Mouse (Mus musculus): Measurements from ENCODE around the gene Xlr3c.
"Not testable (repeated sequence)": the region's sequence is repeated elsewhere in the genome, so short reads cannot be mapped to it uniquely, and the experiment has no call there.

The Xlr3c gene

DNA sequence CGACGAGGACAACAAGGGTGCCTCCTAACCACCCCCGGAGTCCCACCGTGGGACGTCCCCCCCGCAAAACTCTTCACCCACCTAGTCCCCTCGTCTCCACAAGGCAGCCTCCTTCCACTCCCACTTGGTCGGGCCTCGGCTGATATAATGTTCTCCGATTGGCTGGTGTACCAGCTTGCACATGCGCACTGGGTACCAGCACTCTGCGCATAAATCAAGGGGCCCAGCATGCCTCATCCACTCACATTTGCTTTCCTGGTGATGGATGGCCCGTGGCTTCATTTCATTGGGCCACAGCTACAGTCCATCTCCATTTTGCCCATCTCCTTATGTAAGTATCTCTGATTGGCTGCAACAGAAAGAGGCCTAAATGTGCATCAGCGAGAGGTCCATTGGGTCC, at the start of gene Xlr3c:
Gene Xlr3c, minus strand, starts transcription at position 121 of the 400 bp plus-strand sequence.
- DNase-seq = not testable (repeated sequence)

DNA sequence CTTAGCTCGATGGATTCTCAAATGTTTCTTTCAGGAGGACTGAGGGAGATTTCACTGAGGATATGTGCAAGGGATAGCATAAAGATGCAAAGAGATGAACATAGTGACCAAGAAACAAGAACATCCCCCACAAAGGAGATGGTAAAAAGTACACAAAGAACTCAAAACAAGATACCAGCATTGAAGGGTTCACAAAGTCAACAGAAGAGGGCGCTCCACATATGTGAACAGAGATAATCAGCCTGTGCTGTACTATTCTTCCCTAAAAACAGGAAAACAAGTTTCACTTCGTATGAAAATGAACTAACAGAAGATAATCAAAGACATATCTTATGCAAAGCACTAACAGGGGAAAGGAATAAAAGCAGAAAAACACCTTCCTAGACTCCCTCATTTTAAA, 47.3 kb upstream of the Xlr3c start:
- DNase-seq = peak; percentile 18

DNA sequence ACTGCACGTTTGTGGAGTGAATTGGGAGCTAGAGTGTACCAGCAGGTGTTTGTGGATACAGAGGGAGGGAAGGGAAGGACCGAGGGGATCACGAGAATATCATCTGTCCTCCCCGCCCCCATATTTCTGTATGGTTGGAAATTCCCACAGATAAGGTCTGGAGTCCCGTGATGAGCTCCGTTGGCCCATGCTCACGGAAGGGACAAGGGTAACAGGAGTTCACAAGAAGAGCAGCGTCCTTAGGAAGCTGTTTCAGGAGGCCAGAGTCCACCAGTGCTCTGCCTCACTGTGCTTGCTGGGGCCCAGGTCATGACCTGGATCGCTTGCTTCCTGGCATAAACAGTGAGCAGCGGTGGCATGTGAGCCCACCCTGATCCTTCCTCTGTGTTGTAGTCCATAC, 30.6 kb upstream of the Xlr3c start:
- DNase-seq = not testable (repeated sequence)

DNA sequence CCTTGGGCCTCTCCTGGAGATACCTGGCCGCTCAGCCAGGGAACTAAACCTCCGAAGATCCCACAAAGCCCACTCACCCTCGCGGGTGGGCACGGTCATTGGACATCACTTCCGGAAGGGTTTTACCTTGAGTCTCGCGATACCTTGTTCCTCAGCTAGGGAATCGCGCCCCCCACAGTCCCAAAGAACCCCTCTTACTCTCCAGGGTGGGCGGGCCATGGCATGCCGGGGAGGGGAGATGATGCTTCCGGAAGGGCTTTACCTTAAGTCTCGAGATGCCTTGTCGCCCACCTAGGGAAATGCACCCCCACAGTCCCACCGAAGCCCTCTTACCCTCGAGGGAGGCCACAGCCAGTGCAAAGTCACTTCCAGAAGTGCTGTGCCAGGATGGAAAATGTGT, 27.7 kb upstream of the Xlr3c start, which contains the start of the genes Xlr5a and Xlr5c:
Gene Xlr5a, minus strand, starts transcription at position 101 of the 400 bp plus-strand sequence.
Gene Xlr5c, minus strand, starts transcription at position 101 of the 400 bp plus-strand sequence.
- DNase-seq = not testable (repeated sequence)

DNA sequence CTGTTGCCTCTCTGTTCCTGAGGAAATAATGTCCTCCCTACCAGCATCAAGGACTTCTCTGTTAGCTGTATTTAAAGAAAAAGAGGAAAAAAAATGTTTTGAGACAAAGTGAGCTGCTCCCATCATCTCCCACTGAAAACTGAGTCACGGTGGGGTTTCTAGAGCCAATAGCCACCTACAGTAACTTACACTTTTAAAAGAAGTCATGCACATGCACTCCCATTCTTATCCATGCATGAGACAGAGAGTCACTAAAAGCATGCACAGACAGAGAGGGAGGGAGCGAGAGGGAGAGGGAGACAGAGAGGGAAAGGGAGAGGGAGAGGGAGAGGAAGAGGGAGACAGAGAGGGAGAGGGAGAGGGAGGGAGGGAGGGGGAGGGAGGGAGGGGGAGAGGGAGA, 2.8 kb downstream of the Xlr3c start:
- not testable (repeated sequence) for DNase-seq

DNA sequence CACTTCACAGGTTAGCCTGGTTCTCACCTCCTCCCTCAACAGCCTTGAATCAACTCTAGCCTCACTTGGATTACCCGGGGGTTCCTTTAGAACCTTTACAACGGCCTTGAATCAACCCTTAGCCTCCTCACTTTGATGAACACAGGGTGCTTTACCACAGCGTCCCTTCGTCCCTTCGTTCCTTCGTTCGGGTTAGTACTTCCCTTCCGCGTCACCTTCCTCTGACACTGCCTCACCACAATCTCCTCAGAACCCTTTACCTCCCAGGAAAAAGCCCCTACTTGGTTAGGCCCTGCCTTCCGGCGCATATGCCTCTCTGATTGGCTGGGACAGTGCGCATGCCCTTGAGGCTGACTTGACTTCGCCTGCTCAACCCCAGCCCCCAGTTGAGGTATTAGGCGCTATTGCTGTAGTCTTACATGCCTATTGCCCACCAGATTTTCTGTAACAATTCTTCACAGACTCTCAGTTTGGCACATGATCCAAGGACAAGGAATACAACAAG, 22.3 kb downstream of the Xlr3c start, which contains the start of gene Xlr4c:
Gene Xlr4c, minus strand, starts transcription at position 310 of the 505 bp plus-strand sequence.
- DNase-seq = not testable (repeated sequence)

DNA sequence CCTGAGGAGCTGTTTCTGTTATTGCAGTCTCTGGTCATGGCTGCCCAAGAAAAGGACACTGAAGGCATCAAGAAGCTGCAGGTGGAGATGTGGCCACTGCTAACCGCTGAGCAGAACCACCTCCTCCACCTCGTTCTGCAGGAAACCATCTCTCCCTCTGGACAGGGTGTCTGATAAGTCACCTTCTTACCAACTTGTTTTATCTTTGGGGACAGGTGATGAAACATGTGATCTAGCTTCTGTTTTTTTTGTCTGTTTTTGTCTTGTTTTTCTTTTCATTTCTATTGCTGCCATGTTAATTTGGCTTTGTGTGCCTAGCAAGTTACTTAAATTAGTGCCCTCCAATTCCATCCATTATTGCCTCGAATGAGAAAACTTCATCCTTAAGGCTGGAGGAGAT, 35.9 kb downstream of the Xlr3c start:
- no peak for DNase-seq

DNA sequence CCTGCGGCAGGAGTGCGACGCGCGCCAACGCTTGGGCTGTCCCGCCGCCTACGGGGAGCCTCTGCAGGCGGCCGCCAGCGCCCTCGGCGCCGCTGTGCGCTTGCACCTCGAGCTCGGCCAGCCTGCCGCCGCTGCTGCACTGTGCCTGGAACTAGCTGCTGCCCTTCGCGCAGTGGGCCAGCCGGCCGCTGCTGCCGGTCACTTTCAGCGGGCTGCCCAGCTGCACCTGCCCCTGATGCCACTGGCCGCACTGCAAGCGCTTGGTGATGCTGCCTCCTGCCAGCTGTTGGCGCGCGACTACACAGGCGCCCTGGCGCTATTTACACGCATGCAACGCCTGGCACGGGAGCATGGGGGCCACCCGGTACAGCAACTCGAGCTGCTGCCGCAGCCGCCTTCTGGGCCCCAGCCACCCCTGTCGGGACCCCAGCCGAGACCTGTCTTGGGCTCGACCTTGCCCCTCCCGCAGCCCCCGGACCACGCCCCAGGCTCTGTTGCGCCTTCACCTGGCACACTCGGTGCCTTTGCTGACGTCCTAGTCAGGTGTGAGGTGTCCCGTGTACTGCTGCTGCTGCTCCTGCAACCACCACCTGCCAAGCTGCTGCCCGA, 36.5 kb downstream of the Xlr3c start:
- peak; percentile 43 for DNase-seq

DNA sequence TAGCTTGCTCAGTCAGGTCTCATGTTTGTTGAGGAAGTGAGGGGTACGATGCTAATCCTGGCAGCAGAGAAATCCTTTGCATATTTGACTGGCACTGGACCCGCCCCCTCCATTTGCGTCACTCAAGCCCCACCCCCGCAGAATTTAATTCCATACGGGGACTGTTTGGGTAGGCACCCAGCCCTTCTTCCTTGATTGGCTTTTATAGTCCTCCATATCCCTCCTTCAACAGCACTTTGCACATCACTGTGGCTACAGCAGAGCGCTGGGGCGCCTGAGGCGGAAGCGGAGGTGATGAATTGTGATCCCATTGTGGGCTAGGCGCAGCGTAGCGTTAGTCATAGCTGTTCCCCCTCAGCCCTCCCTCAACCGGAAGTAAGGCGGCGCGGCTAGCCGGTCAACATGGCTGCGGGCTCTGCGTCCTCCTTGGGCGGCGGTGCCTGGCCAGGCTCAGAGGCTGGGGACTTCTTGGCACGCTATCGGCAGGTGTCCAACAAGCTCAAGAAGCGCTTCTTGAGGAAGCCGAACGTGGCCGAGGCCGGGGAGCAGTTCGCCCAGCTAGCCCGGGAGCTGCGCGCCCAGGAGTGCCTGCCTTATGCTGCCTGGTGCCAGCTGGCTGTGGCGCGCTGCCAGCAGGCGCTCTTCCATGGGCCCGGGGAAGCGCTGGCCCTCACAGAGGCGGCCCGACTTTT, 37.1 kb downstream of the Xlr3c start, which contains the start of gene F8a:
Gene F8a, plus strand, starts transcription at position 378 of the 692 bp plus-strand sequence.
- peak; percentile 65 for DNase-seq

DNA sequence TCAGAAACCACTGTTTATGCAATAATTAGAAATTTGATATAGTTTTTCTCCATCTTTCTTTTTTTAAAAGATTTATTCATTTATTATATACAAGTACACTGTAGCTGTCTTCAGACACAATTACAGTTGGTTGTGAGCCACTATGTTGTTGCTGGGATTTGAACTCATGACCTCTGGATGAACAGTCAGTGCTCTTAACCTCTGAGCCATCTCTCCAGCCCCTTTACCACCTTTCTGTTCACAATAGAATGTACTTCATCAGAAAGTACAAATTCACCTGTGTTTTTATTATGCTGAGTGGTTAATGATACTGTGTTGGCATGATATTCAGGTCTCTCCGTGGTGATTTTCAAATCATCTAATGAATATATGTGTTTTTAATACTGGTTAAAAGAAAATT, 39.8 kb downstream of the Xlr3c start:
- DNase-seq = no peak

DNA sequence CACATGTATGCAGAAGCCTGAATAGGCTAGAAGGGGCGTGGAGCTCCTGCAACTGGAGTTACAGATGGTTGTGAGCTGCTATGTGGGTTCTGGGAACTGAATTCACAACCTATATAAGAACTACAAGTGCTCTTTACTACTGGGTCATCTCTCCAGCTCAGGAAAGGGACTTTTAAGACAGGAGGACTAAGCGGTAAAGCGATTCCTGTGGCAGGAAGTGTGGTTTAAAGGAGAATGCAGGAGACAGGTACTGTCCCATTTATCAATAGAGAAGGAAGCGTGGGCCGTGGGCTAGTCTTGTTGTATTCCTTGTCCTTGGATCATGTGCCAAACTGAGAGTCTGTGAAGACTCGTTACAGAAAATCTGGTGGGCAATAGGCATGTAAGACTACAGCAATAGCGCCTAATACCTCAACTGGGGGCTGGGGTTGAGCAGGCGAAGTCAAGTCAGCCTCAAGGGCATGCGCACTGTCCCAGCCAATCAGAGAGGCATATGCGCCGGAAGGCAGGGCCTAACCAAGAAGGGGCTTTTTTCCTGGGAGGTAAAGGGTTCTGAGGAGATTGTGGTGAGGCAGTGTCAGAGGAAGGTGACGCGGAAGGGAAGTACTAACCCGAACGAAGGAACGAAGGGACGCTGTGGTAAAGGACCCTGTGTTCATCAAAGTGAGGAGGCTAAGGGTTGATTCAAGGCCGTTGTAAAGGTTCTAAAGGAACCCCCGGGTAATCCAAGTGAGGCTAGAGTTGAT, 51.2 kb downstream of the Xlr3c start, which contains the start of gene Xlr4b:
Gene Xlr4b, plus strand, starts transcription at position 515 of the 746 bp plus-strand sequence.
- not testable (repeated sequence) for DNase-seq

All from right cerebral cortex, postnatal 14 days (tissue).